Comparison of ENCODE assay signal across 8 mouse cellular contexts in the genomic region with DNA sequence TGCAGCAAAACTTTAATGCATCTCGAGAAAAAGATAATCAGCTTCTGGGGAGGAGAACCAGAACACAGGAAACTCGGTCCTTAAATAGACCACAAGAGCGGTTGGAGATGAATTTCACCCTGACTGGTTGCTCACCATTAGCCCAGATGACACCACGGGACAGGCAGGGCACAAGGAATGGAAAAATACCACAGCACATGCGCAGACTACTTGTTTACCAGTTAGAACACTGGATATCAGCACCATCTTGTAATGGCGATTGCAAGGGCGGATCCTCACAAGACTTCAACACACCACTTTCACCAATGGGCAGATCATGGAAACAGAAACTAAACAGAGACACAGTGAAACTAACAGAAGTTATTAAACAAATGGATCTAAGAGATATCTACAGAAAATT.
DNase-seq lines count a peak whose midpoint lies in the region; ATAC-seq and TF ChIP-seq lines count a peak whose summit lies in the region.
"Not testable (repeated sequence)": the region's sequence is repeated elsewhere in the genome, so short reads cannot be mapped to it uniquely, and the experiment has no call there.

No protein-coding gene starts in this region.

- H3K27me3 ChIP-seq in liver, postnatal 0 days (ENCODE audit: insufficient read depth, low read length); megakaryocyte, embryonic 14.5 days (replicated peaks); stomach, postnatal 0 days (ENCODE audit: control insufficient read depth, insufficient read depth, low read length): not testable (repeated sequence)

- H3K36me3 ChIP-seq in liver, postnatal 0 days (replicated peaks; ENCODE audit: insufficient read depth, low read length); megakaryocyte, embryonic 14.5 days (replicated peaks; ENCODE audit: low read length); stomach, postnatal 0 days (ENCODE audit: control insufficient read depth, insufficient read depth, low read length): not testable (repeated sequence)

- not testable (repeated sequence) for H3K4me3 ChIP-seq in bone marrow, adult 2 months (replicated peaks; ENCODE audit: control insufficient read depth, low read depth, low read length); stomach, postnatal 0 days (ENCODE audit: low read depth, low read length)
- H3K4me3 ChIP-seq in liver, postnatal 0 days (ENCODE audit: low read depth, low read length): peak overlapping the region; percentile 54
- peak overlapping the region; percentile 91 for H3K4me3 ChIP-seq in megakaryocyte, embryonic 14.5 days (replicated peaks)

- H3K9ac ChIP-seq in liver, postnatal 0 days (replicated peaks): peak overlapping the region; percentile 54; the same call in 1 of the 2 replicates
- not testable (repeated sequence) for H3K9ac ChIP-seq in stomach, postnatal 0 days (ENCODE audit: low read length)

- 32% methylated on average over 7 of the region's 7 CpGs for WGBS in bone marrow, adult 2 months
- WGBS in liver, postnatal 0 days (ENCODE audit: insufficient replicate concordance): 51% methylated on average over 7 of the region's 7 CpGs
- WGBS in stomach, postnatal 0 days: 85% methylated on average over 7 of the region's 7 CpGs

- not testable (repeated sequence) for H3K4me1 ChIP-seq in bone marrow, adult 2 months (ENCODE audit: control insufficient read depth, insufficient read depth, low read length); liver, postnatal 0 days (ENCODE audit: insufficient read depth); megakaryocyte, embryonic 14.5 days; stomach, postnatal 0 days (replicated peaks; ENCODE audit: control insufficient read depth, insufficient read depth)

- peak; percentile 0 for DNase-seq in 3T3-L1 (ENCODE audit: low read depth, low spot score)
- peak; percentile 24 for DNase-seq in MEL-GATA-1-ER (ENCODE audit: extremely low read depth, low read depth)
- peak; percentile 42 to 45 for DNase-seq in heart, adult 9 months (ENCODE audit: low spot score in 2 of 2)
- not testable (repeated sequence) for DNase-seq in liver, postnatal 0 days; stomach, postnatal 0 days (ENCODE audit: low spot score)

- peak overlapping the region; percentile 67 for H3K27ac ChIP-seq in bone marrow, adult 2 months (ENCODE audit: control insufficient read depth, insufficient read depth, low read depth, low read length, poor library complexity)
- H3K27ac ChIP-seq in liver, postnatal 0 days (ENCODE audit: low read depth): peak overlapping the region; percentile 64
- H3K27ac ChIP-seq in stomach, postnatal 0 days (replicated peaks): not testable (repeated sequence)

- peak; percentile 51 for ATAC-seq in inflammation-experienced regulatory T-cells, adult 6 months
- ATAC-seq in liver, postnatal 0 days: peak; percentile 33; the same call in 1 of the 2 replicates
- ATAC-seq in stomach, postnatal 0 days (ENCODE audit: low FRiP score, low TSS enrichment): not testable (repeated sequence)

- H3K4me2 ChIP-seq in liver, postnatal 0 days (ENCODE audit: low read depth, low read length): peak overlapping the region; percentile 57
- peak overlapping the region; percentile 39; the same call in 1 of the 2 replicates for H3K4me2 ChIP-seq in stomach, postnatal 0 days (replicated peaks; ENCODE audit: low read depth)

- TF ChIP-seq EP300 in liver, postnatal 0 days (IDR thresholded peaks at IDR 0.05; ENCODE audit: low read depth); stomach, postnatal 0 days (optimal IDR thresholded peaks at IDR 0.05): not testable (repeated sequence)

- not testable (repeated sequence) for H3K9me3 ChIP-seq in liver, postnatal 0 days (ENCODE audit: low read length); megakaryocyte, embryonic 14.5 days; stomach, postnatal 0 days (ENCODE audit: control insufficient read depth, low read length)

- not testable (repeated sequence) for TF ChIP-seq POLR2A in bone marrow, adult 2 months (IDR thresholded peaks at IDR 0.05; ENCODE audit: borderline replicate concordance, control insufficient read depth, low read depth, low read length)

- TF ChIP-seq CTCF in bone marrow, adult 2 months (IDR thresholded peaks at IDR 0.05; ENCODE audit: control insufficient read depth, insufficient read depth, low read length); liver, postnatal 0 days (IDR thresholded peaks at IDR 0.05; ENCODE audit: low read depth); stomach, postnatal 0 days (IDR thresholded peaks at IDR 0.05; ENCODE audit: low read depth): not testable (repeated sequence)
